Mouse (Mus musculus): ENCODE results near the gene Lrp8.

GRCm38 (mm10) chr4:107808655-107809054 is 6.6 kb downstream of the Lrp8 start:
- TF ChIP-seq CTCF (IDR thresholded peaks at IDR 0.05; ENCODE audit: low read depth, low read length): no peak
- TF ChIP-seq POLR2A (IDR thresholded peaks at IDR 0.05; ENCODE audit: borderline replicate concordance, low read depth, low read length): no peak
